Mouse (Mus musculus) testis, postnatal 10 days (tissue): Measurements from ENCODE around the gene Prn.

ENCODE experiments used
- DNase-seq: peaks from one replicate; pipeline ENCODE4 v3.0.0; 2021; ENCODE audit warnings: low spot score

The Prn gene

GRCm38 (mm10) chr2:131948916-131949639 lies 39.3 kb downstream of the Prn start:
- peak; percentile 34 for DNase-seq

DNA sequence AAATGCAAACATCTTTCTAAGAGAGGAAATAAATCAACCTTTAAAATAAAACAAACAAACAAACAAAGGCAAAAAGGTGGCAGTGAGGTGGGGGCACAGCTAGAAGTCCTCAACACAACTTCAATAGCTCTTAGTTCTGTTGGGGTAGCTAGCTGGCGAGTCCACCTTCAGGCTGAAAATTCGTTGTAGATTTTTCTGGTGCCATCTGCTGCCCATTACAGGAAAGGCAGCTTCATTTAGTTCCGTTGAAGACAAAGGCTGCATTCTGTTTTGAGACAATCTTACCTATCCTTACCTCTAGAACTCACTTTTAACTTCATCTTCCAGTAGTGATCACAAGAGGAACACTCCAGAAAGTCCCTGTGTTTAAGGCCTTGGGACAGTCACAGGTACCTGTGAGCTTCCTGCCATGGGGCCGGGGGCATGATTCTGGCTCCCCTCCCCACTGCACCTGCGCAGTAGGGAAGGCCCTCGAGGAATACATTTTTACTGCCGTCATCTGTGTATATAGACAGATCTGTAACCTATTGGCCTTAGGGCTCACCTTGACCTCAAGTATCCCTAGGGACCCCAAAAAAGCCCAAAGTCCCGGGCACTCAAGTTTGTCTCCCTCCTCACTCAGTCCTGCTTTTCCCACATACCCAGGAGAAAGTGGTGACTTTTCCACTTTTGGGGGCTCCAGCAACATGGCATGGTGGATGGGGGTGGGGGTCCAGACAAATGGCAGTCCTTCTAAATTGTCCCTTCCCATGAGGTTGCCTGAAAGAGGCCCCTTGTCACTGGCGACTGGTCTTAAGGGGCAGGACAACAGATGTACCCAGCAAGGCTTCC lies 40.2 kb downstream of the Prn start:
- DNase-seq, result peak; percentile 75

- DNase-seq, result peak; percentile 40
Measured at GRCm38 (mm10) chr2:131950598-131951095, 40.9 kb downstream of the Prn start, which contains the start of gene Prnd. Gene Prnd (plus strand): TSS chr2:131950861.

DNA sequence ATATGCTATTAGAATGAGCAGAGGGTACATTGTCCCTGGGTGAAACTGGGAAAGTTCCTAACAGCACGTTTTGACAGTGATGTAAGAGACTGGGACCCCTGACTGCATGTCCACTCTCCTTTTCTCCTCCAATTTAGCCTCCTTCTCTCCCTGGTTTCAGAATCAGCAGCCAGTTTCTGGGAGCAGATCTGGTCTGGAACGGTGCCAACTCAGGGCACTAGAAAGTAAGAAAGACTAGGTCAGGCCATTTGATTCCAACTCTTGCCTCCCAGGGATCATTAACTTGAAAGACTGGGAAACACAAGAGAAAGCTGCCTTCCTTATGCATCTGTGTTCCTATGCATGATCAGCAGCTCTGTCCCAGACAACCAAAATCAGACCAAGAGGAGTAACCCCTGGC lies 42.7 kb downstream of the Prn start:
- DNase-seq, result peak; percentile 54

GRCm38 (mm10) chr2:131952961-131953538 lies 43.3 kb downstream of the Prn start:
- DNase-seq, result peak; percentile 47

- no peak for DNase-seq
Measured at GRCm38 (mm10) chr2:131953711-131954110, 44.0 kb downstream of the Prn start.

DNA sequence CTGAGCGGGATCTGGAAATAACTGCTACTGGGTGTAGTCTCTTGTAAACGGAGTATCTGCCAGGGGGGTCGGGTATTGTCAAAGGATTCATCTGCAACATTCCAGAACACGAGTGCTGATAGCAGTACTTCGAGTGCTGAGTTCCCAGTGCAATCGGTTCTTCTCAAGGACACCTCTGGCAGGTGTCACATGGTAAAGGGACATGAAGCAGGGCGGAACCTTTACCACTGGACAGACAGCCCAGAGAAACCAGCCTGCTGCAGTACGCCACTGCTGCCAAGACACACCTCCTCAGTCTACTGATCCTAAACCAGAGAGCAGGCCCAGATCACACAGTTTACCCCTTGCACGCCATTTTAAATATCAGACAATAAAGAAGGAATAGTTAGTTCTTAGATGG lies 45.1 kb downstream of the Prn start:
- peak; percentile 61 for DNase-seq

DNA sequence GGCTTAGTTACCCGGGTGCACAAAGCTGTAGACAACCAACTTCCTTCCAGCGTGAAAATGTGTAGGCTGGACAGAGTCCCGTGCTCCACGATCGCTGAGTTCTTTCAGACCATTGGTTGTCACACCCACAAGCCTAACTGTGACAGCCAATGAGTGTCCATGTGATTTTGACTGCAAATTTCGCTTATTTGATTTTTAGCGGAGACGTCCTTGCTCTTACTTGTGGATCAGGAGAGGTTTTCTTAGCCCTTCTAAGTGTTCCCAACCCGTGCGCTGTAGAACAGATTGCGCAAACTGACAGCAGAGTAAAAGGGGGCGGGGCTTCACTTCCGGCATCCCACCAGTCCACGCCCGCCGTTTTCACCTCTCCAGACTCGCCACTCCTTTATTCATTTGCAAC lies 45.5 kb downstream of the Prn start:
- peak; percentile 75 for DNase-seq

- peak; percentile 31 for DNase-seq
Measured at GRCm38 (mm10) chr2:131956336-131957256, 46.8 kb downstream of the Prn start.

DNA sequence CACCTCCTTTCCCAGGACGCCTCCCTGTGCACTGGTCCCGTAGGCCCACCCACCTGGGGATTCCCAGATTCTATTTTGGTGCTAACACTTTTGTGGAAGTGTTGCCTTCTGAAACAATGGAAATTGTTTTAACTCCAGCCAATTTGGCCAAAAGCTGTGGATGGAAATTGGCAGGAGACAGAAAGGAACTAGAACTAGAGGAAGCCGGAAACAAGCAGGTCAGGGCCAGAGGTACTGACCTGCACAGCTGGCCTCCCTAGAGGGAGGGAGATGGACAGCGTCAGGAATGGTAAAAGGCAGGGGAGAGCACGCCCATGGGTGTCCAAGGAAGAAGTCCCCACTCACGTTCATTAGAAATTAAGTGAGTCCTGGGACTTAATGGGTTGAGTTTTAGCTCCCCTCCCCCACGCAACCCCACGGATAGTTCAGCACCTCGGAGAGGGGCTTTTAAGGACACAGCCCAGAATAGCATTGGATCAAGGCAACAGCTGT lies 48.0 kb downstream of the Prn start:
- peak; percentile 54 for DNase-seq

- DNase-seq, result peak; percentile 25
Measured at GRCm38 (mm10) chr2:131961671-131962070, 51.9 kb downstream of the Prn start.

DNA sequence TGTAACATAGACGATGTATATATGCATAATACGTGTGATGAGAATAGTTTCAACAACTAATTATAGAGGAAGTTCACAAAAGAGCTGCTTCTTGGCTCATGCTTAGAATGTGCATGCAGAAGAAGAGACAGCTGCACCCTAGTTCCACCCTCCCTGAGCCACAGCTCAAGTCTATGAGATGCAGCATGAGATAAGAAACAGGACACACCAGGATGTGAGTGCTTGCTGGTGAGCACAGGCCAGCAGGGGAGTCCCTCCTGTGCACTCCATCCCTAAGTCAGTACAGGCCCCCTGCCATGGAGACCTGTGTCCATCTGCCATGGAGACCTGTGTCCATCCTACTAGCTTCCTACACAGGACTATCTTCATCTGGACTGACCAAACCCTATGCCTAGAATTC lies 60.8 kb downstream of the Prn start:
- no peak for DNase-seq

DNA sequence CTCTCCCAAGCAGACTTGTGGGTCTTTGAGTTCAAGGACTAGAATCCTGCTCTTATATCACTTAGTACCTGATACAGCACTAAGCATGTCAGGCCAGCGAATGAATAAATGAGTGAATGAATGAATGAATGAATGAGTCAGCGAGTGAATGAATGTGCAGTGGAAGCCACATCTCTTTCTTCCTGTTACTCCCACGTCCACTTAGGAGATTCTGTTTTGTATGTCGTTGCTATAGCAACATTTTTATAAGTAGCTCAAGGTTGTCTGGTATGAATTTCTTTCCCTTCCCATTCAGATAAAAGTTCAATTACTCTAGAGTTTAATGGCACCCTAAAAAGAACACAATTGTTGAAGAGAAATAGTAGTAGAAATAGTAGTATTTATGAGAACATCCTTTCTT lies 61.3 kb downstream of the Prn start:
- DNase-seq, result no peak

DNA sequence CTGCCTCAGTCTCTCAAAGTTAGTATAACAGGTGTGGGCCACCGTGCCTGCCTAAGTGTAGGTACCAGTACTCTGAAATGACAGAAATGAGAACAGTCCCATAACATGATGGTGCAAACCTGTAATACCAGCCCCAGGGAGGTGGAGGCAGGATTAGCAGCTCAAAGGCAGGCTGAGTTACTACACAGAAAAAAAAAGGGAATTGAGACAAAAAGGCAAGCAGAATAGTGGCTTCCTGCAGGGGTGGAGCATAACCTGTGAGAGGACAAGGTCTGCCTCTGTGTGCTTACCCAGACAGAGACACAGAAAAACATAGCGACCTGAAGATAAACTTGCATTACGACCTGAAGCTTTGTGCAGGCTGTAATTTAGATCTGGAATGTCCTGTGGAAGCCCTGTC lies 66.9 kb downstream of the Prn start:
- peak; percentile 8 for DNase-seq

- peak; percentile 44 for DNase-seq
Measured at GRCm38 (mm10) chr2:131980866-131981265, 71.1 kb downstream of the Prn start.

- DNase-seq, result peak; percentile 67
Measured at GRCm38 (mm10) chr2:131982546-131983196, 72.9 kb downstream of the Prn start.

- DNase-seq, result peak; percentile 2
Measured at GRCm38 (mm10) chr2:131987950-131988349, 78.2 kb downstream of the Prn start.

DNA sequence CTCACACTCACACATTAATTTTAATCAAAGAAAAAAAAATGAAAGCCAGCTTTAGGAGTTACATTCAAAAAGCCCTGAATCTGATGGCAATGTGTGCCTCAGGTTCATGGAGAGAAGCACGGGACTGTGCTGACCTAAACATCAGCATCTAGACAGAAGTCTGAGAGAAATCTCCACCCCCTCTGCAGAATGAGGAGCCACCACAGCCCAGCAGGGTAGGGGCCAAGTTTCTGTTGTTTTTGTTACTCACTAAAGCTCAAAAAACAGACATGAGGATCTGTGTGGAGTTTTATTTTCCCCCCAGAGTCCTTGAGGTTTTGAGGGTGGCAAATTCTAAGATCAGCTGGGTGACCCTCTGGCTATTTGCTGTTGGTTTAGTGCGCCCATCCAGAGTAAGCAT lies 78.8 kb downstream of the Prn start:
- DNase-seq, result peak; percentile 33

- no peak for DNase-seq
Measured at GRCm38 (mm10) chr2:131992487-131992886, 82.7 kb downstream of the Prn start.

DNA sequence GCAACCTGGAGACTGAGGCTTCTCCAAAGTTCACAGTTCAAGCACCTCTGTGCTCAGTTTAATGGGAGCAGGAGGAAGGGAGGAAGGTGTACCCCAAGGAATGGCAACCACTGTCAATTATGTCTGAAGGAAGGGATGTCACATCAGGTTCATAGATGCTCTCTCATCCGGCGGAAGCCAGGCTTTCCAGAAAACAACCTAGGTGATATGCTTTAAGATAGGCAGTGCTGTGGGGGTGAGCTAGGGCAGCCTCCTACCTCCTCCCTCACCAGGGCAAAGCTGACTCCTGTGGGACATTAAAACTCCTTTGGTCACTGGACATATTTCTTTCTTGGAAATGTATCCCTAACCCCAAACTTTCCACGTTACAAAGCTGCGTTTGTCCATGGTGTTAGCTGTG lies 83.4 kb downstream of the Prn start:
- DNase-seq, result no peak

DNA sequence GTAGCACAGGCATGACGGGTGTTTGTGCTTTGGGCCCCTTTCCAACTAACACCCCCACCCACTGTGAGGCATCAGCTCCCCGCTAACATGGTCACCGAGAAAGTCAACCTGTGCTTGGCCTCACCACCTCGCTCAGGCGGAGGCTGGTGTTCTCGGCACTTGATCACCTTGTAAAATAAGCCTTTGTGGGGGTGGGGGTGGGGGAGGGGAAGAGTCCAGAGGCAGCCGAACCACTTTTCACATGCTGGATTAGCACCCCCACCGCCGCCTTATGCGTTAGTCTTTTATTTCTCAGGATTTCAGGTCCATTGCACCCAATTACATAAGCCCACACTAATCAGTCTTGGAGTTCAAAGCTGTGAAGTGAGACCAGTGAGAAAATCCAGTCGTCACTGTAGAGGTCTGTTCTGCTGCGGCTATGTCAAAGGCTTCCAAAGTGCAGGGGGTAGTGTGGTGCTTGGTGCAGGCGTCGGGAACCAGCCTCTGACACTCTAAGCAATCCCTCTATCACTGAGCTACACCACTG lies 83.9 kb downstream of the Prn start:
- no peak for DNase-seq
